Mouse (Mus musculus) splenic B cell, adult 2 months (primary cell): ENCODE measurements around the gene Tekt4.

Experiments used
- DNase-seq: peaks from one replicate; pipeline ENCODE4 v3.0.0-alpha.2; 2011; ENCODE audit warnings: low read depth, low spot score
- H3K27me3 ChIP-seq: 2 replicates; pipeline ENCODE4 v1.6.1; 2012; ENCODE audit warnings: mild to moderate bottlenecking, low read length, moderate library complexity, mixed read lengths; ENCODE audit not compliant: control insufficient read depth, poor library complexity, insufficient read depth, severe bottlenecking
- H3K36me3 ChIP-seq: 2 replicates; pipeline ENCODE4 v1.6.1; 2012; ENCODE audit warnings: mild to moderate bottlenecking, low read length, moderate library complexity, mixed read lengths; ENCODE audit not compliant: control insufficient read depth, poor library complexity, insufficient read depth, severe bottlenecking

The Tekt4 gene

DNA sequence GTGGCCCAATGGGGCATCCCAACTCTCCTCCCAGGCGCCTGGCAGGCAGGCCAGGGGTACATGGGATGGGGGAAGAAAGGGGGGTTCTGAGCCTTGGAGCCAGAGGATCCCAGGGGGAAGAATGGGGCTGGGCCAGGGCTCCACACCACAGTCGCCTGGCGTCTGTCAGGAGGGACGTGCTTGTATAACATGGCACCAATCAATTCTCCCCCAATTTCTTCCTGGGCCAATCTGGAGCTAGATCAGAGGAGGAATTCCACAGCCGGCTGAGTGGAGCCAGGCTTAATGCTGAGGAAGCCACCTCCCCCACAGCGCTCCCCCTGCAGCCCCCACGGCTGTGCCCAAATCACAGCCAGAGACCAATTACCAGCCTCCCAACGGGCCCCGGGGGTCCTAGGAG is 66.1 kb downstream of the Tekt4 start:
- Histone ChIP-seq H3K36me3 (no peaks in the 10 kb centered on the region), H3K27me3 (no peaks in the 10 kb centered on the region)
- DNase-seq, result no peak

DNA sequence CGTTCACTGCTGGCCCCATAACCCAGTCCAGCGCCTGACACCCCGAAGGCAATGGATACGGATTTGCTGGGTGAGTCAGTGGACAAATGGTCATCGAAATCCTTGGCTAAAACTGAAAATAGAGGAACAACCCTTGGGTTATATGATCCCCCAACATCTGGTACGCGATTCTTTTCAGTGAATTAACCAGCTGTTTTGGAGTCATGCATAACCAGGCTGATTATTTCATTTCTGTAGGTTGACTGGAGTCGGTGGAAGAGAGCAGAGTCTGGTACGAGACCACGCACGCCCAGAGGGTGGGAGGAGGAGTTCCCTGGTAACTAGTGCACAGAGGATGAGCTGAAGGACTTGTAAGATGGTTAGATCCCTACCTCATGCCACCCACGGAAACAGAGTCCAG is 67.7 kb downstream of the Tekt4 start:
- Histone ChIP-seq H3K27me3 (no peaks in the 10 kb centered on the region), H3K36me3 (no peaks in the 10 kb centered on the region)
- no peak for DNase-seq
